Mouse (Mus musculus) heart, embryonic 14.5 days (tissue): ENCODE results near the gene Vps26b. TPM values are rescaled to one million over a fixed set of nuclear protein-coding genes. Genes with fewer than 3 reads are reported as not detected.

ENCODE experiments used
- ATAC-seq: fragments of 200-750 bp; cut with Nextera tagmentation; 2 replicates; pipeline ENCODE4 v1.8.0; 2017; ENCODE audit warnings: low read depth, moderate TSS enrichment; ENCODE audit not compliant: insufficient number of reproducible peaks, insufficient read depth, low FRiP score
- H3K27ac ChIP-seq, 2 experiments: fragments of 200-500 bp in 1 of 2; fragments of 300-500 bp in 1 of 2; sonication (generic) in 1 of 2; replicated peaks in 1 of 2; 2 replicates each; pipeline ENCODE4 v1.5.1; 2012 to 2014; ENCODE audit warnings: low read depth in 2 of 2, low read length in 2 of 2, control low read depth in 1 of 2, mild to moderate bottlenecking in 1 of 2, mixed read lengths in 1 of 2; ENCODE audit not compliant: control insufficient read depth in 1 of 2, insufficient read depth in 1 of 2
- H3K27me3 ChIP-seq: fragments of 300-500 bp; sonication (generic); 2 replicates; pipeline ENCODE4 v1.6.1; 2014; ENCODE audit warnings: mild to moderate bottlenecking, low read length, control low read depth; ENCODE audit not compliant: control insufficient read depth, insufficient read depth
- H3K36me3 ChIP-seq: fragments of 300-500 bp; sonication (generic); 2 replicates; pipeline ENCODE4 v1.6.1; 2014; ENCODE audit warnings: mild to moderate bottlenecking, control low read depth, low read length, mixed read lengths; ENCODE audit not compliant: control insufficient read depth, insufficient read depth
- H3K4me1 ChIP-seq, 2 experiments: fragments of 200-500 bp in 1 of 2; fragments of 300-500 bp in 1 of 2; sonication (generic) in 1 of 2; 2 replicates each; pipeline ENCODE4 v1.6.1; 2012 to 2014; ENCODE audit warnings: low read length in 2 of 2, control low read depth in 1 of 2, mixed read lengths in 1 of 2; ENCODE audit not compliant: control insufficient read depth in 2 of 2, insufficient read depth in 2 of 2
- H3K4me2 ChIP-seq: fragments of 300-500 bp; sonication (generic); 2 replicates; pipeline ENCODE4 v1.6.1; 2014; ENCODE audit warnings: mild to moderate bottlenecking, low read length
- H3K4me3 ChIP-seq, 2 experiments: fragments of 200-500 bp in 1 of 2; fragments of 300-500 bp in 1 of 2; sonication (generic) in 1 of 2; 2 replicates each; pipeline ENCODE4 v1.5.1; 2012 to 2014; ENCODE audit warnings: low read length in 2 of 2, mild to moderate bottlenecking in 2 of 2, control low read depth in 1 of 2, low read depth in 1 of 2, moderate library complexity in 1 of 2; ENCODE audit not compliant: control insufficient read depth in 1 of 2, insufficient read depth in 1 of 2
- H3K9ac ChIP-seq: fragments of 300-500 bp; sonication (generic); 2 replicates; pipeline ENCODE4 v1.6.1; 2014; ENCODE audit warnings: mild to moderate bottlenecking, low read length
- H3K9me3 ChIP-seq: fragments of 300-500 bp; sonication (generic); 2 replicates; pipeline ENCODE4 v1.6.1; 2016; ENCODE audit warnings: low read length, control low read depth; ENCODE audit not compliant: control insufficient read depth
- WGBS: fragments of 180-500 bp; shearing (Covaris S2); extraction: QIAGEN DNeasy Blood & Tissue Kit; methylation state at CpG from one replicate; pipeline ENCODE4 v1.1.7; 2014; 5-methylcytosine and 5-hydroxymethylcytosine counted together
- polyA plus RNA-seq: library from polyadenylated mRNA; unstranded; fragments of >200 nt; fragmentation: Nextera tagmentation; extraction: Ambion mirVana; gene quantifications from 2 replicates; pipeline ENCODE4 v1.2.1, GENCODE M21; 2014

The Vps26b gene
- polyA plus RNA-seq, 1 experiment from 2014 or later: 25.3 TPM

DNA sequence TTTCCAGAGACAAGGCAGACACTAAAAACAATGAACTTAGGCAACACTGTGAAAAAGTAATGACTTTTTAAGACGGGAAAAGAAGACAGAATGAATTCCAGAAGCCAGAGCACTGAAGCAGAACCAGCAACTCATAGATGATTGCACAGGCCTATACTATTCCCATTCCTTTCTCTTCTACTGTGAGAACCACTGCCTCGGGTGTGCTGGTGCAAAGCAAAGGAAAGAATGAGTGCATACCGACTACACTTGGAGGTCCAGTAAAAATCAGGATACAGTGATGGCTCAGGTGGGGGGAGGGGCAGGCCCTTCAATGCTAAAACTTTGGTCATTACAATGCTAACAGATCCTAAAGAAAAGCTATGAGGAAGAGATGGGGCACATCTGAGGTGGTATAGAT lies 36.0 kb downstream of the Vps26b start:
- whole genome bisulfite sequencing: 76% methylated on average over 3 of the region's 3 CpGs
- H3K9me3 ChIP-seq: no peaks in the 10 kb centered on the region
- no peak overlapping the region for H3K27ac ChIP-seq
- no peak overlapping the region for H3K4me2 ChIP-seq
- H3K4me1 ChIP-seq: no peaks in the 10 kb centered on the region
- H3K4me3 ChIP-seq: no peak overlapping the region
- no peak overlapping the region for H3K9ac ChIP-seq
- no peaks in the 10 kb centered on the region for H3K27me3 ChIP-seq
- H3K36me3 ChIP-seq: peaks cover 36% of the 10 kb centered on the region
- ATAC-seq: no peak

- no peak overlapping the region for H3K27ac ChIP-seq
- H3K36me3 ChIP-seq: peaks cover 43% of the 10 kb centered on the region
- no peak overlapping the region for H3K4me3 ChIP-seq
- no peak overlapping the region for H3K9ac ChIP-seq
- no peaks in the 10 kb centered on the region for H3K4me1 ChIP-seq
- ATAC-seq: no peak
- H3K27me3 ChIP-seq: no peaks in the 10 kb centered on the region
- H3K9me3 ChIP-seq: no peaks in the 10 kb centered on the region
- H3K4me2 ChIP-seq: no peak overlapping the region
- WGBS: 89% methylated on average over 10 of the region's 10 CpGs
Measured at GRCm38 (mm10) chr9:26993118-26993517, 36.7 kb downstream of the Vps26b start.

- no peak overlapping the region for H3K9ac ChIP-seq
- no peak for ATAC-seq
- H3K9me3 ChIP-seq: no peaks in the 10 kb centered on the region
- H3K36me3 ChIP-seq: peaks cover 58% of the 10 kb centered on the region
- H3K27ac ChIP-seq: no peak overlapping the region
- H3K4me3 ChIP-seq: no peak overlapping the region
- 87% methylated on average over 4 of the region's 4 CpGs for WGBS
- H3K4me1 ChIP-seq: no peaks in the 10 kb centered on the region
- H3K27me3 ChIP-seq: no peaks in the 10 kb centered on the region
- H3K4me2 ChIP-seq: no peak overlapping the region
Measured at GRCm38 (mm10) chr9:26990181-26990580, 39.7 kb downstream of the Vps26b start.

- H3K9ac ChIP-seq: no peak overlapping the region
- no peaks in the 10 kb centered on the region for H3K4me1 ChIP-seq
- 81% methylated on average over 6 of the region's 6 CpGs for WGBS
- H3K27ac ChIP-seq: no peak overlapping the region
- no peaks in the 10 kb centered on the region for H3K9me3 ChIP-seq
- H3K27me3 ChIP-seq: no peaks in the 10 kb centered on the region
- ATAC-seq: no peak
- no peak overlapping the region for H3K4me2 ChIP-seq
- H3K4me3 ChIP-seq: no peak overlapping the region
- peaks cover 61% of the 10 kb centered on the region for H3K36me3 ChIP-seq
Measured at GRCm38 (mm10) chr9:26985668-26986277, 44.1 kb downstream of the Vps26b start.

- ATAC-seq: no peak
- no peaks in the 10 kb centered on the region for H3K27me3 ChIP-seq
- H3K9ac ChIP-seq: no peak overlapping the region
- H3K36me3 ChIP-seq: peaks cover 56% of the 10 kb centered on the region
- no peak overlapping the region for H3K27ac ChIP-seq
- H3K4me1 ChIP-seq: no peaks in the 10 kb centered on the region
- WGBS: 74% methylated on average over 2 of the region's 2 CpGs
- no peaks in the 10 kb centered on the region for H3K9me3 ChIP-seq
- no peak overlapping the region for H3K4me2 ChIP-seq
- no peak overlapping the region for H3K4me3 ChIP-seq
Measured at GRCm38 (mm10) chr9:26985090-26985613, 44.7 kb downstream of the Vps26b start.

GRCm38 (mm10) chr9:26978776-26979175 lies 51.1 kb downstream of the Vps26b start:
- Histone ChIP-seq H3K36me3 (peaks cover 65% of the 10 kb centered on the region), H3K4me3 (no peak overlapping the region), H3K4me1 (no peaks in the 10 kb centered on the region), H3K27me3 (no peaks in the 10 kb centered on the region), H3K4me2 (no peak overlapping the region), H3K9me3 (no peaks in the 10 kb centered on the region), H3K9ac (no peak overlapping the region), H3K27ac (no peak overlapping the region)
- ATAC-seq: no peak
- WGBS: 91% methylated on average over 3 of the region's 3 CpGs

GRCm38 (mm10) chr9:26977754-26978153 lies 52.1 kb downstream of the Vps26b start:
- Histone ChIP-seq H3K4me2 (no peak overlapping the region), H3K9me3 (no peaks in the 10 kb centered on the region), H3K27me3 (no peaks in the 10 kb centered on the region), H3K4me1 (no peaks in the 10 kb centered on the region), H3K9ac (no peak overlapping the region), H3K27ac (no peak overlapping the region), H3K36me3 (peaks cover 63% of the 10 kb centered on the region), H3K4me3 (no peak overlapping the region)
- 68% methylated on average over 9 of the region's 9 CpGs for WGBS
- ATAC-seq: no peak
